Mouse (Mus musculus) midbrain, embryonic 11.5 days (tissue): Measurements from ENCODE around the gene Aatf. TPM values are rescaled to one million over a fixed set of nuclear protein-coding genes. Genes with fewer than 3 reads are reported as not detected.

Experiments
- ATAC-seq: fragments of 200-750 bp; cut with Nextera tagmentation; 2 replicates; pipeline ENCODE4 v1.8.0; 2017; ENCODE audit warnings: moderate TSS enrichment, moderate library complexity; ENCODE audit not compliant: low FRiP score
- DNase-seq: peaks from one replicate; pipeline ENCODE4 v3.0.0; 2015; ENCODE audit warnings: low spot score; ENCODE audit errors: missing footprints
- H3K27ac ChIP-seq: fragments of 300-500 bp; sonication (generic); 2 replicates; pipeline ENCODE4 v1.5.1; 2014; ENCODE audit warnings: low read depth, low read length
- H3K27me3 ChIP-seq: fragments of 300-500 bp; sonication (generic); 2 replicates; pipeline ENCODE4 v1.6.1; 2014; ENCODE audit warnings: mild to moderate bottlenecking, low read length, moderate library complexity, mixed read lengths; ENCODE audit not compliant: control insufficient read depth, insufficient read depth
- H3K36me3 ChIP-seq: fragments of 300-500 bp; sonication (generic); 2 replicates; pipeline ENCODE4 v1.6.1; 2014; ENCODE audit warnings: mild to moderate bottlenecking, low read length, moderate library complexity, mixed read lengths; ENCODE audit not compliant: control insufficient read depth, insufficient read depth
- H3K4me1 ChIP-seq: fragments of 300-500 bp; sonication (generic); 2 replicates; pipeline ENCODE4 v1.6.1; 2014; ENCODE audit warnings: low read length; ENCODE audit not compliant: control insufficient read depth, insufficient read depth
- H3K4me2 ChIP-seq: fragments of 300-500 bp; sonication (generic); 2 replicates; pipeline ENCODE4 v1.6.1; 2014; ENCODE audit warnings: mild to moderate bottlenecking, moderate library complexity
- H3K4me3 ChIP-seq: fragments of 300-500 bp; sonication (generic); 2 replicates; pipeline ENCODE4 v1.5.1; 2014; ENCODE audit warnings: low read depth, low read length
- H3K9ac ChIP-seq: fragments of 300-500 bp; sonication (generic); 2 replicates; pipeline ENCODE4 v1.6.1; 2014; ENCODE audit warnings: low read length
- H3K9me3 ChIP-seq: fragments of 300-500 bp; sonication (generic); 2 replicates; pipeline ENCODE4 v1.6.1; 2016; ENCODE audit warnings: low read length; ENCODE audit not compliant: control insufficient read depth
- WGBS: fragments of 180-500 bp; shearing (Covaris S2); extraction: QIAGEN DNeasy Blood & Tissue Kit; methylation state at CpG from one replicate; pipeline ENCODE4 v1.1.7; 2014; 5-methylcytosine and 5-hydroxymethylcytosine counted together
- polyA plus RNA-seq: library from polyadenylated mRNA; unstranded; fragments of >200 nt; fragmentation: Nextera tagmentation; extraction: Ambion mirVana; gene quantifications from 2 replicates; pipeline ENCODE4 v1.2.1, GENCODE M21; 2014

Aatf gene
- polyA plus RNA-seq, 1 experiment from 2014 or later, result 54.8 TPM

DNA sequence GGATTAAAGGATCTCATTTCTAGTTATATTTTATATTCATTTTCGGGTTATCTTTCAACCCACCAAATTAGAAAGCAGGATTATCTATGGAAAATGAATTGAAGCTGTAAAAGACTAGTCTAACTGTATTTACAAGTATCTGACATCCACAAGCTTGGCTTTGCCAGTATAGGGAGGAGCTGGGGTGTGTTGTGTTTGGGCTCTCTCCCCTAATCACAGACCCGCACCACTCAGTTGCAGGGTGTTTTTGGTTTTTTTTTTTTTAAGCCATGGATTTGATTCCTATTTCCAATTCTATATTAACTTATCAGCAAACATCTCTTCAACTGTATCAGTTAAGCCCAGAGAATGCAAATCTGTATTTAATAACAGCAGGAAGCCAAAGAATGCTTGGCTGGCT lies 4.1 kb upstream of the Aatf start:
- ATAC-seq (no peak), DNase-seq (peak; percentile 91)
- Histone ChIP-seq H3K4me1 (peaks cover 7% of the 10 kb centered on the region), H3K4me2 (peak overlapping the region; percentile 13; the same call in 1 of the 2 replicates), H3K27ac (no peak overlapping the region), H3K36me3 (no peaks in the 10 kb centered on the region), H3K4me3 (no peak overlapping the region), H3K9me3 (no peaks in the 10 kb centered on the region), H3K27me3 (peaks cover 76% of the 10 kb centered on the region), H3K9ac (no peak overlapping the region)
- 6% methylated on average over 2 of the region's 2 CpGs for WGBS

DNA sequence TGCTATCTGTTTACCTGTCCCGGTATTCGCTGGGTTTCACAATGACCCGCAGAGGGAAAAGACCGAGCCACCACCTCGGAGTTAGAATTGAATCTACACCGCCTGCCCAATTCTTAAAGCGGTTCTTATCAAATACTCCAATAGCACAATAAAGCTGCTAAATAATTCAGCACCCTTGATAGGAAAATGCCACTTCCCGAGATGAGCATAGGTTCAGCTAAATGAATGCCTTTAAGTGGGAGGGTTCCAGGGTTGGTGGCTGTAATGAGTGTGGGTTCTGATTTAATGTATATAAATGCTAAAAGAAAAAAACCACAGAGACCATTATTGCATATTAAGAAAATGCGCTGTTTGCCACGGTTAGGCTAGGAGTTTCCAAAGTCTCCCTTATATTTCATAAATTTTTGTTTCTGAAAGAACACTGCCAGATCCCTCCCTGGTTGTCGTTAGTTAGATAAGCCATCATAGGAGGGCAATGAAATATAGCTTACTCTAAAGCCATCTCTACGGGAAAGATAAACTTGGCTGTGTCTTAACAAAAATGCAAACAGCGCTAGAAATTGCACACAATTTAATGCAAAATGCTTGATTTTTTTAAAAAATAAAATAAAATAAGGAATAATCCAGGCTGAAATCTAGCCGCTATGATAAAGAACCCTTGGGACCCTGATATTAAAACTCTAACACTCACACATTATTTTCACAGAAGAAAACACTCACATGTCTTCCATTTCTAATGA lies 3.3 kb upstream of the Aatf start:
- peak overlapping the region; percentile 2; the same call in 1 of the 2 replicates for H3K4me2 ChIP-seq
- H3K4me3 ChIP-seq, result no peak overlapping the region

DNA sequence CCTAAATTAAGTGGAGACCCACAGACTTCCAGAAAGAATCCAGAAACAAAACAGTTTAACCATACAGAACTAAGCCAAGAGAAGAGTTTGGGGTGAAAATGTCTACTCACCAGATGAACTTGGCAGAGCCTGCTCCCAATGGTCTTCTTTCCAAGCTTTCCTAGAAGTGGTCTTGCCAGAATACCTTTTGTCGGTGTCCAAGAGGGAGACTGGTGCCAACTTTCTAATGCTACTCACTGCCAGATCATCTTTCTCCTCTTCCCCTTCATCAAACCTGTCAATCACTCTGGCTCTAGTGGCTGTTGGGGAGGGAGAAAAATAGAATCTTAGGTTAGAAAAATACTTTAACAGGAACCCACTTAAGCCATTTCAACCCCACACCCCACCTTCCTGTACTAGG lies 1.3 kb downstream of the Aatf start:
- H3K9ac ChIP-seq, result no peak overlapping the region
- H3K4me3 ChIP-seq, result no peak overlapping the region
- H3K36me3 ChIP-seq, result peaks cover 2% of the 10 kb centered on the region; the same call in 1 of the 2 replicates
- peaks cover 29% of the 10 kb centered on the region for H3K27me3 ChIP-seq
- peak overlapping the region; percentile 58 for H3K4me2 ChIP-seq
- ATAC-seq, result no peak
- peak; percentile 72 for DNase-seq
- WGBS, result 88% methylated on average over 1 of the region's 1 CpGs
- H3K4me1 ChIP-seq, result peaks cover 11% of the 10 kb centered on the region
- H3K9me3 ChIP-seq, result no peaks in the 10 kb centered on the region
- H3K27ac ChIP-seq, result no peak overlapping the region

More for the DNA sequence above, 3.3 kb upstream of the Aatf start:
- Histone ChIP-seq H3K27me3 (peaks cover 68% of the 10 kb centered on the region), H3K36me3 (no peaks in the 10 kb centered on the region), H3K27ac (no peak overlapping the region), H3K9me3 (no peaks in the 10 kb centered on the region), H3K4me1 (peaks cover 11% of the 10 kb centered on the region), H3K9ac (no peak overlapping the region)
- DNase-seq, result peak; percentile 96
- 6% methylated on average over 14 of the region's 14 CpGs for WGBS
- no peak for ATAC-seq

DNA sequence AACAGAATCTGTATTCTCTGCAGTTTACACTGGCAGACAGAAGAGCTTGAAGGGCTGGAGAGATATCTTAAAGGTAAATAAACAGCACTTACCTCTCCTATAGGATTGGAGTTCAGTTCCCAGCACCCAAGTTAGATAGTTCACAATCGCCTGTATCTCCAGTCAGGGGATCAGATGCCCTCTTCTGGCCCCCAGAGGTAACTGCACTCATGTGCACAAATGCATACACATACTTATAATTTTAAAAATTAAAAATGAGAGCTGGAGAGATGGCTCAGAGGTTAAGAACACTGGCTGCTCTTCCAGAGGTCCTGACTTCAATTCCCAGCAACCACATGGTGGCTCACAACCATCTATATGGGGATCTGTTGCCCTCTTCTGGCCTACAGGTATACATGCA lies 9.0 kb downstream of the Aatf start:
- H3K9me3 ChIP-seq, result no peaks in the 10 kb centered on the region
- DNase-seq (no peak), ATAC-seq (no peak)
- no peaks in the 10 kb centered on the region for H3K27me3 ChIP-seq
- 94% methylated on average over 1 of the region's 1 CpGs for WGBS
- peaks cover 6% of the 10 kb centered on the region; the same call in 1 of the 2 replicates for H3K36me3 ChIP-seq
- H3K9ac ChIP-seq, result no peak overlapping the region
- H3K4me3 ChIP-seq, result no peak overlapping the region
- H3K27ac ChIP-seq, result no peak overlapping the region
- H3K4me2 ChIP-seq, result no peak overlapping the region
- H3K4me1 ChIP-seq, result no peaks in the 10 kb centered on the region

DNA sequence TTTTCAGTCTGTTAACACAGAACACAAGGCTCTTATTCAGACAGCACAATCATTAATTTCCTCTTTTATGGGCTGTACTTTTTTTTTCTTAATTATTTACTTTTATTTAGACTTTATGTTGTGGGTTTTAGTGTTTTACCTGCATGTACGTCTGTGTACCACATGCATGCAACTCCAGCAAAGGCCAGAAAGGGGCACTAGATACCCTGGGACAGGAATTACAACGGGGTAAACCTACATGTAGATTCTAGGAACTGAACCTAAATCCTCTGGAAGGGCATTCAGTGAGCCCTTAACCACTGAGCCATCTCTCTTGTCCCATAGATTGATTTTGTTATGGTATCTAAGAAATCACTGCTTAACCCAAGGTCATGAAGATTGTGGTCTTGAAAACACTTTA lies 15.4 kb downstream of the Aatf start:
- Histone ChIP-seq H3K27ac (no peak overlapping the region), H3K9ac (no peak overlapping the region), H3K4me1 (no peaks in the 10 kb centered on the region), H3K4me2 (no peak overlapping the region), H3K27me3 (no peaks in the 10 kb centered on the region), H3K36me3 (0 out of 2 replicates have a peak, but pooled peaks cover 2% of the 10 kb centered on the region), H3K4me3 (no peak overlapping the region), H3K9me3 (no peaks in the 10 kb centered on the region; the same call in 1 of the 2 replicates)
- WGBS, result 72% methylated on average over 2 of the region's 2 CpGs
- ATAC-seq (no peak), DNase-seq (peak; percentile 76)

DNA sequence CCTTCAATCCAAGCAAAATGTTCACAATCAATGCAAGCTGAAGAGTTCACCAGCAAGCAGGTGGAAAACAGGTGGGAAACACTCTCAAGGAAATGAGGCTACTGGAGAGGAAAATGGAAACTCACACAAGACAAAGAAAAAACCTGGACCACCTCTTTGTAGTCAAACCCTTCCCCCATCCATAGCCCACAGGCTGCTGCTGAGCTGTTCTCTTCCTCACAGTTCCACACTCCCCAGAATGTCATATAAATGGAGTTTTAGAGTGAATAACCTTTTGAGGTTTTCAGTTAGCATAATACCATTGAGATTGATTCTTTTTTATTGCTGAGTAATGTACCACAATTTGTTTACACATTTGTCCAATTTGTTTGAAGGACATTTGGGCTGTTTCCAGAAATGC lies 16.4 kb downstream of the Aatf start:
- Histone ChIP-seq H3K9me3 (no peaks in the 10 kb centered on the region; the same call in 1 of the 2 replicates), H3K4me1 (no peaks in the 10 kb centered on the region), H3K36me3 (no peaks in the 10 kb centered on the region), H3K9ac (no peak overlapping the region), H3K4me3 (no peak overlapping the region), H3K27me3 (no peaks in the 10 kb centered on the region), H3K4me2 (no peak overlapping the region), H3K27ac (no peak overlapping the region)
- DNase-seq (peak; percentile 82), ATAC-seq (no peak)

DNA sequence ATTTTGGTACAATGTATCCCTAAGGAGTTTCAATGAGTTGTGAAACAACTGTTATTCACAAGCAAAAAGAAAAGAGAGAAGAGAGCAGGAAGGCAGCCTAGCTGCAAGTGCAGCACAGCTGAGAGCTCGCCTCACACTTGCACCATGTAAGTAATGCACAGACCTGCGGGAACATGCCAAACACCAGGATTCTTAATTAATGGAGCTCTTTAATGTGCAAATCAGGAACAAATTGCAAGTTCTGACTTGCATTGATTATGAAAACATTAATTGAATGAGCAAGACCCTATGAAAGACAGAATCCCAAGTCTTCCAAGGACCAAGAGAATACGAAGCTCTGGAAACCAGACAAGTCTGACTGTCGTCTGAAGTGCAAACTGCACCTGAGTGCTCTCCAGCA lies 17.5 kb downstream of the Aatf start:
- no peaks in the 10 kb centered on the region for H3K4me1 ChIP-seq
- H3K27ac ChIP-seq, result no peak overlapping the region
- no peak overlapping the region for H3K9ac ChIP-seq
- WGBS, result 80% methylated on average over 4 of the region's 4 CpGs
- no peaks in the 10 kb centered on the region for H3K27me3 ChIP-seq
- no peak overlapping the region for H3K4me3 ChIP-seq
- H3K9me3 ChIP-seq, result no peaks in the 10 kb centered on the region; the same call in 1 of the 2 replicates
- H3K36me3 ChIP-seq, result 0 out of 2 replicates have a peak, but pooled peaks cover 2% of the 10 kb centered on the region
- H3K4me2 ChIP-seq, result no peak overlapping the region
- ATAC-seq, result no peak
- peak; percentile 59 for DNase-seq

DNA sequence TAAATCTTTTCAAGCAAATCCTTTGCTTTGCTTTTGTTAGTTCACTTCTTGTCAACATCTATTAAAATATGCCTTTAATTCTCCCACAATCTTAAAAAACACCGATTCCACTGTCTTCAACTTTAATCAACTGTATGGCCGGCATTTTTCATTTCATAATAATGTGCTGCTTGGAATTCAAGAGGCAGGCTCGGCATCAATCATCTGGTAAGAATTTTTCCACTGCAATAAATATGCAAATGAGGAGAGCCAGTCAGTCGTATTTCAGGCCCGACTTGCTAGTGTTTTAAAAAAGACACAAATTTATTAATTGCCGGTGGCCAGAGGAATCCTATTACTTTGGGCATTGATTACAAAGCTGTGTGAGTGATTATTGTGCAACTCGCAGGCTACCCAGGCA lies 31.7 kb downstream of the Aatf start:
- Histone ChIP-seq H3K36me3 (no peaks in the 10 kb centered on the region), H3K4me3 (no peak overlapping the region), H3K9me3 (no peaks in the 10 kb centered on the region), H3K9ac (no peak overlapping the region), H3K4me1 (peaks cover 8% of the 10 kb centered on the region), H3K27ac (no peak overlapping the region), H3K27me3 (no peaks in the 10 kb centered on the region), H3K4me2 (peak overlapping the region; percentile 16; the same call in 1 of the 2 replicates)
- ATAC-seq (no peak), DNase-seq (no peak)
- 35% methylated on average over 7 of the region's 7 CpGs for WGBS

DNA sequence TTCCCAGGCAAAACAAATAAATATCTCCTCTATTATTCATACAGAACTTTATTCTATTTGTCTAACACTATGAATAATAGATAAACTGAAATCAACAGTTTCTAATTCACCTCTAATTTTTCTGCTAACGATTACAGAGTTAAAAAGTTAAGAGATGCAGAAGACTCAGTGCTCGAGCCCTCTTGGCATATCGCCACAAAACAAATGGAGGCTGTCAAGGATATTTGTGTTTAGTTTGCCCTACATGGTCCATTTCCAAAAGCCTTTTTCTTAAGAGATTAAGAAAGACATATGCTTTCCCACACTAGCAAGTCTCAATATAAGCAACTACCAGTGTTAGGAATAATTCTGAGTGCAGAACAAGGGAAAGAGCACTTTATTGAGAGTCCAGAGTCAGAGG lies 32.9 kb downstream of the Aatf start:
- Histone ChIP-seq H3K9me3 (no peaks in the 10 kb centered on the region), H3K27me3 (no peaks in the 10 kb centered on the region), H3K4me3 (no peak overlapping the region), H3K4me1 (peaks cover 8% of the 10 kb centered on the region), H3K9ac (no peak overlapping the region), H3K36me3 (no peaks in the 10 kb centered on the region), H3K27ac (no peak overlapping the region), H3K4me2 (no peak overlapping the region)
- DNase-seq (no peak), ATAC-seq (no peak)
- WGBS, result 79% methylated on average over 3 of the region's 3 CpGs
